Mouse (Mus musculus): ENCODE measurements around the gene 4930402F06Rik.

Gene 4930402F06Rik

GRCm38 (mm10) chr2:35338707-35339106 lies 58.3 kb downstream of the 4930402F06Rik start:
- DNase-seq (ENCODE audit: low spot score in 2 of 2): no peak

- DNase-seq (ENCODE audit: low spot score in 2 of 2): no peak
These were observed 58.9 kb downstream of the 4930402F06Rik start for GRCm38 (mm10) chr2:35338036-35338435.

DNA sequence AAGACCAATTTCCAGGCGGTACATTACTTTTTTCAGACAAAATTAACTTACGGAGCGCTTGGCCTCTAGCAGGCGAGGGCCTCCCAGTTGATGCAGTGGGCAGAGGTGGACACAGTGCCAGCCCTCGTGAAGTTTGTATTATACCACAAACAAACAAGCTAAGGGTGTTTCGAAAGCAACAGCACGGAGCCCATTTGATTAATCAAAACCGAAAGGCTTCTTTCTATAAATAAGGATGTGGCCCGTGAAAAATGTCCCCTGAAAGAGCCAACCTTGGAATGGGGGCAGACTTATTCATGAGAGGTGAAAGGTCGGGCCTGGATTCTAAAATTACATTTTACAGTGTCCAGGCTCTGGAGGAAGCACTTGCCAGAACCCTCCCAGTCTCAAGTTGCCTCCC lies 59.6 kb downstream of the 4930402F06Rik start:
- no peak for DNase-seq (ENCODE audit: low spot score in 2 of 2)

- peak; percentile 99 for DNase-seq (ENCODE audit: low spot score in 2 of 2)
These were observed 60.3 kb downstream of the 4930402F06Rik start, which contains the start of gene Stom for GRCm38 (mm10) chr2:35336388-35337280. Gene Stom (minus strand): TSS chr2:35336976.

- no peak for DNase-seq (ENCODE audit: low spot score in 2 of 2)
These were observed 61.4 kb downstream of the 4930402F06Rik start for GRCm38 (mm10) chr2:35335620-35336019.

DNA sequence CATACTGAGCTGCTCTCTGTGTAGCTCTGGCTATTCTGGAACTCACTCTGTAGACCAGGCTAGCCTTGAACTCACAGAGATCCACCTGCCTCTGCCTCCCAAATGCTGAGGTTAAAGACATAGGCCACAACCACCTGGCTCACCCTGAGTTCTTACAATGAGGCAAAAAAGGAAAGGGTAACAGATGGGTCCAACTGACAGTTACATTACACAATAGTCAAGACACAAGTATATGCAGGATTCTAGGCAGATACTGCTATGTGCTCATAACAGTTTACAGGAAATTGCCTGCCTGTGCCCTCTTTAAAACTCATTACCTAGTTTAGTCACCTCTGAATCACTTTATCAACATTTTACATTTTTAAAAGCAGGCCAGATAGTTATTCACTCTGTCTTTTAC lies 63.3 kb downstream of the 4930402F06Rik start:
- DNase-seq (ENCODE audit: low spot score in 2 of 2): no peak

DNA sequence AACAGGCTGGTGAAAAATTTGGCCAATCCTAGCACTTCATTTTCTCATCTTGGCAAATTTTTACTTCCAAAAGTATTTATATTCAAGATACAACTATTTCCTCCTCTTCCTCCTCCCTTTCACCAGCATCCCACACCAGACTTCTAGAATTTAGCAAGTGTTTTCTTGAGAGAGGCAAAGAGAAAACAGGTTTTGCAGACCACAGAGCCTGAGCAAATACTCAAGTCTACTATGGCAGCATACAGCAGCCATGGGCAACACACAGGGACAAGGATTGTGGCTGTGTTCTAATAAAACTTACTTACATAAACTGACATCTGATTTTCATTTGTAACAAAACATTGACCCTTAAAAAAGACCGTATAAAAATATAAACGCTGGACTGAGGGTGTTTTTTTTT lies 65.8 kb downstream of the 4930402F06Rik start:
- no peak for DNase-seq (ENCODE audit: low spot score in 2 of 2)

GRCm38 (mm10) chr2:35329061-35329460 lies 67.9 kb downstream of the 4930402F06Rik start:
- no peak for DNase-seq (ENCODE audit: low spot score in 2 of 2)

DNA sequence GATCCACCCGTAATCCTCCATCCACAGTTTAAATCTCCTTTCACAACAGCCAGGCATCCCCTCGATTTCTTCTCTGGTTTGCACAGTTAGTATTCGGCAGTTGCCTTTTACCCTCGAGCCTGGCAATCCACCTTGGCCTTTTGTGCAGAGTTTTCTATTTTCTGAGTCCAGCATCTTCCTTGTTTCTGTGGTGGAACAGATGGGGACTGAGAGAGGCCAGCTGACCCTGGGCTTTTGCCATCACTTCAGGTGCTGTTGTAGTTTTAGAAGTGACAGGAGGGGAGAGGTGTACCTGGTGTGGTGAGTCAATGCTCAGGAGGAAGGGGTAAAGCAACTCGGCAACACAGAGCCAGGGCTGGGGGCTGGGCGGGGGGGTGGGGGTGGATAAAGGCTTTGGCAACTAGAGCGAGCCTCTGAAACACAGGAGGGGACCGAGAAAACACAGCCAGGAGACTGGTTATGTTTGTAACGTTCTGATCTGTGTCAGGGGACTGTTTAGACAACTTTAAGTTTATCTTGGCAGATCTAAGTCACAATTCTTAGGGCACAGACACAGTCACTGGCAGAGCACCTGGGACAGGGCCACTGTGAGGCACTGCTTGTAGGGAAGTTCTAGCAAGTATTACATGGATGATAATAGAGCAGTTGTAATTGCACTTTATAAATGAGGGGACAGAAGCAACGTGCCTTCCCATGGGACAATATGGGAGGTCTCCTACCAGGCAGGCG lies 68.7 kb downstream of the 4930402F06Rik start:
- no peak for DNase-seq (ENCODE audit: low spot score in 2 of 2)

DNA sequence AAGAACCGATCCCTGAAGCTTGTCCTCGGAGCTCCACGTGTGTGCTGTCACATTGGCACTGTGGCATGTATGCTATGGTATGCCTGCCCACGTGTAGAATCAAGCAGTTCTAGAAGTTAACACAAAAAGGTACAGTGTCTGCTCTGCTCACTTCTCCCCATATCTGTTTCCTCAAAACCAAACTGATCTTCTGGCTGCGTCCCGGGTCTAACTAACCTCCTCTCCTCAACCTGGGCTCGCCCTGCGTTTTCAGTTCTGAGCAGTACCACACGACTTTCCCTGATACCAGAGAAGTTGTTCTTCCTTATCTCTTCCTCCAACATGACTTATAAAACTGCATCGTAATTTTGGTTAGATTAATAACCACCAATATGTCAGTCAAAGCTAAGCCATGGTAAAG lies 69.4 kb downstream of the 4930402F06Rik start:
- no peak for DNase-seq (ENCODE audit: low spot score in 2 of 2)

GRCm38 (mm10) chr2:35326931-35327330 lies 70.0 kb downstream of the 4930402F06Rik start:
- DNase-seq (ENCODE audit: low spot score in 2 of 2): no peak

GRCm38 (mm10) chr2:35325930-35326329 lies 71.0 kb downstream of the 4930402F06Rik start:
- no peak for DNase-seq (ENCODE audit: low spot score in 2 of 2)

All from urinary bladder, adult 18-20 months (tissue).